11 mouse cellular contexts compared by ENCODE assay signal in the genomic region with DNA sequence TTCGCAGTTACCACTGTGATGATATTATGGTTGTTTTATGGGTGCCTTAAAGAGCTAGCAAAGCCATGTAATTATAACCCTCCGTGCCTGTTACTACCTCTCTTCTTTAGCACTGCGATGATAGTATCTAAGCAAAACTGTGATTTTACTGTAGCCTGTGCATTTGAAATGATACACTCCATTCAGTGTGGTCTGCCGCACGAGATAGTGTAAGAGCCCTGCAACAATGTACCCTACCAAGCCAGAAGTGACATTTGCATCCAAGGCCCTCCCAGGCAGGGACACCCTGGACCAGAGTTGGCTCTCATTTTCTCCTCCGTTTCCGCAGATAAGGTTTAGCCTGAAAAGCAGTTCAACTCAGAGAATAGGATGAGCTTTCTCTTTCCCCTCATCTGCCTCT. TPM values are rescaled to one million over a fixed set of nuclear protein-coding genes. Genes with fewer than 3 reads are reported as not detected.
DNase-seq lines count a peak whose midpoint lies in the region; ATAC-seq and TF ChIP-seq lines count a peak whose summit lies in the region.
"Had no signal": no experiment of that assay in that cellular context is flagged by ENCODE, and none has a peak within 500 bp of the region (broad histone marks: within the 10 kb centered on the region; RNA-seq: fewer than 3 reads in every experiment).

No protein-coding gene starts in this region.

- H3K36me3 ChIP-seq in heart, embryonic 11.5 days (ENCODE audit: control insufficient read depth, insufficient read depth, low read length): no peaks in the 10 kb centered on the region
- H3K36me3 ChIP-seq in midbrain, embryonic 10.5 days: no peaks in the 10 kb centered on the region
- H3K36me3 ChIP-seq in midbrain, embryonic 14.5 days (ENCODE audit: control insufficient read depth, insufficient read depth, low read length): no peaks in the 10 kb centered on the region
- H3K36me3 ChIP-seq in forebrain, postnatal 0 days (ENCODE audit: insufficient read depth): no peaks in the 10 kb centered on the region
- no peaks in the 10 kb centered on the region for H3K36me3 ChIP-seq in limb, embryonic 14.5 days (ENCODE audit: control insufficient read depth, insufficient read depth, low read length)
- no peaks in the 10 kb centered on the region for H3K36me3 ChIP-seq in intestine, embryonic 16.5 days (ENCODE audit: control insufficient read depth, insufficient read depth, low read length)
- H3K36me3 ChIP-seq: liver, embryonic 15.5 days had no signal

- no peak overlapping the region for H3K27ac ChIP-seq in heart, embryonic 11.5 days (ENCODE audit: low read depth, low read length)
- H3K27ac ChIP-seq in midbrain, embryonic 10.5 days (replicated peaks): no peak overlapping the region
- H3K27ac ChIP-seq in midbrain, embryonic 14.5 days (replicated peaks; ENCODE audit: low read depth, low read length): no peak overlapping the region
- no peak overlapping the region for H3K27ac ChIP-seq in forebrain, postnatal 0 days (ENCODE audit: low read depth, low read length)
- no peak overlapping the region for H3K27ac ChIP-seq in limb, embryonic 14.5 days (replicated peaks; ENCODE audit: low read depth, low read length)
- H3K27ac ChIP-seq in intestine, embryonic 16.5 days (ENCODE audit: low read length): no peak overlapping the region
- H3K27ac ChIP-seq: liver, embryonic 15.5 days had no signal

- 0 out of 2 replicates have a peak, but pooled peaks cover 5% of the 10 kb centered on the region for H3K4me1 ChIP-seq in heart, embryonic 11.5 days (ENCODE audit: control insufficient read depth, insufficient read depth, low read length)
- peaks cover 13% of the 10 kb centered on the region for H3K4me1 ChIP-seq in midbrain, embryonic 10.5 days
- 0 out of 2 replicates have a peak, but pooled peaks cover 8% of the 10 kb centered on the region for H3K4me1 ChIP-seq in midbrain, embryonic 14.5 days (ENCODE audit: control insufficient read depth, insufficient read depth, low read length)
- H3K4me1 ChIP-seq in forebrain, postnatal 0 days (ENCODE audit: insufficient read depth): peaks cover 6% of the 10 kb centered on the region; the same call in 1 of the 2 replicates
- no peaks in the 10 kb centered on the region for H3K4me1 ChIP-seq in limb, embryonic 14.5 days (ENCODE audit: control insufficient read depth, insufficient read depth, low read length)
- peaks cover 9% of the 10 kb centered on the region for H3K4me1 ChIP-seq in intestine, embryonic 16.5 days (ENCODE audit: control insufficient read depth, insufficient read depth, low read length)
- H3K4me1 ChIP-seq: liver, embryonic 15.5 days had no signal

- H3K9me3 ChIP-seq in heart, embryonic 11.5 days (replicated peaks; ENCODE audit: control insufficient read depth, low read length): no peaks in the 10 kb centered on the region
- no peaks in the 10 kb centered on the region for H3K9me3 ChIP-seq in midbrain, embryonic 10.5 days (replicated peaks)
- no peaks in the 10 kb centered on the region for H3K9me3 ChIP-seq in midbrain, embryonic 14.5 days (ENCODE audit: control insufficient read depth, low read length)
- H3K9me3 ChIP-seq in forebrain, postnatal 0 days (ENCODE audit: low read length): no peaks in the 10 kb centered on the region
- H3K9me3 ChIP-seq in limb, embryonic 14.5 days (ENCODE audit: control insufficient read depth, low read length): no peaks in the 10 kb centered on the region
- no peaks in the 10 kb centered on the region for H3K9me3 ChIP-seq in intestine, embryonic 16.5 days (ENCODE audit: control insufficient read depth, low read length)
- H3K9me3 ChIP-seq: liver, embryonic 15.5 days had no signal

- H3K4me2 ChIP-seq in heart, embryonic 11.5 days: peak overlapping the region; percentile 89
- no peak overlapping the region for H3K4me2 ChIP-seq in midbrain, embryonic 14.5 days (ENCODE audit: low read length)
- peak overlapping the region; percentile 57; the same call in 1 of the 2 replicates for H3K4me2 ChIP-seq in forebrain, postnatal 0 days (ENCODE audit: low read depth)
- H3K4me2 ChIP-seq in limb, embryonic 14.5 days (replicated peaks; ENCODE audit: low read depth, low read length, severe bottlenecking): no peak overlapping the region
- no peak overlapping the region for H3K4me2 ChIP-seq in intestine, embryonic 16.5 days (ENCODE audit: low read depth, low read length)
- H3K4me2 ChIP-seq: liver, embryonic 15.5 days had no signal

- WGBS in heart, embryonic 11.5 days (ENCODE audit: insufficient replicate concordance): 70% methylated on average over 7 of the region's 7 CpGs
- WGBS in midbrain, embryonic 10.5 days: 74% methylated on average over 7 of the region's 7 CpGs
- WGBS in midbrain, embryonic 14.5 days: 73% methylated on average over 7 of the region's 7 CpGs
- 74% methylated on average over 7 of the region's 7 CpGs for WGBS in forebrain, postnatal 0 days
- WGBS in limb, embryonic 14.5 days: 78% methylated on average over 7 of the region's 7 CpGs
- 75% methylated on average over 7 of the region's 7 CpGs for WGBS in intestine, embryonic 16.5 days

- ATAC-seq in heart, embryonic 11.5 days (replicated peaks; ENCODE audit: insufficient number of reproducible peaks, low FRiP score, low TSS enrichment): no peak
- no peak for ATAC-seq in midbrain, embryonic 14.5 days (ENCODE audit: low FRiP score, low TSS enrichment)
- ATAC-seq in forebrain, postnatal 0 days: no peak
- no peak for ATAC-seq in limb, embryonic 14.5 days (ENCODE audit: low FRiP score, low read depth)
- no peak for ATAC-seq in intestine, embryonic 16.5 days
- ATAC-seq: inflammation-experienced regulatory T-cells, adult 6 months had no signal

- TF ChIP-seq POLR2A in limb, embryonic 14.5 days (IDR thresholded peaks at IDR 0.05; ENCODE audit: borderline replicate concordance, extremely low read depth, insufficient read depth, insufficient read length): no peak

- no peak for DNase-seq in heart, postnatal 4 days
- no peak for DNase-seq in midbrain, embryonic 10.5 days (ENCODE audit: low spot score)
- DNase-seq in midbrain, embryonic 14.5 days: no peak
- no peak for DNase-seq in forebrain, postnatal 0 days
- DNase-seq in limb, embryonic 14.5 days (ENCODE audit: low spot score): no peak
- DNase-seq in layer of hippocampus, postnatal 14 days (ENCODE audit: low spot score in 2 of 2): no peak
- DNase-seq: cerebellum, adult 11 months had no signal

- no peak overlapping the region for H3K4me3 ChIP-seq in heart, embryonic 11.5 days (ENCODE audit: low read depth, low read length)
- peak overlapping the region; percentile 55 for H3K4me3 ChIP-seq in midbrain, embryonic 10.5 days
- H3K4me3 ChIP-seq in midbrain, embryonic 14.5 days (replicated peaks; ENCODE audit: low read depth, low read length): no peak overlapping the region
- no peak overlapping the region for H3K4me3 ChIP-seq in forebrain, postnatal 0 days (ENCODE audit: low read depth, low read length)
- H3K4me3 ChIP-seq in limb, embryonic 14.5 days (replicated peaks; ENCODE audit: low read length): no peak overlapping the region
- H3K4me3 ChIP-seq in intestine, embryonic 16.5 days (ENCODE audit: low read length): no peak overlapping the region
- H3K4me3 ChIP-seq: liver, embryonic 15.5 days had no signal

- no peak overlapping the region for H3K9ac ChIP-seq in heart, embryonic 11.5 days (ENCODE audit: low read depth, low read length)
- no peak overlapping the region for H3K9ac ChIP-seq in midbrain, embryonic 14.5 days (replicated peaks; ENCODE audit: low read length)
- H3K9ac ChIP-seq in forebrain, postnatal 0 days: no peak overlapping the region
- H3K9ac ChIP-seq in limb, embryonic 14.5 days (ENCODE audit: low read depth, low read length, severe bottlenecking): peak overlapping the region; percentile 46; the same call in 1 of the 2 replicates
- no peak overlapping the region for H3K9ac ChIP-seq in intestine, embryonic 16.5 days (ENCODE audit: low read depth, low read length)
- H3K9ac ChIP-seq: liver, embryonic 15.5 days had no signal

- peaks cover 27% of the 10 kb centered on the region for H3K27me3 ChIP-seq in heart, embryonic 11.5 days (ENCODE audit: control insufficient read depth, insufficient read depth, low read length)
- peaks cover 39% of the 10 kb centered on the region for H3K27me3 ChIP-seq in midbrain, embryonic 10.5 days (ENCODE audit: low read depth, poor library complexity, severe bottlenecking)
- H3K27me3 ChIP-seq in midbrain, embryonic 14.5 days (ENCODE audit: control insufficient read depth, insufficient read depth, low read length): peaks cover 13% of the 10 kb centered on the region
- H3K27me3 ChIP-seq in forebrain, postnatal 0 days (ENCODE audit: insufficient read depth, low read length): no peaks in the 10 kb centered on the region; the same call in 1 of the 2 replicates
- peaks cover 23% of the 10 kb centered on the region for H3K27me3 ChIP-seq in limb, embryonic 14.5 days (ENCODE audit: control insufficient read depth, insufficient read depth, low read length)
- H3K27me3 ChIP-seq in intestine, embryonic 16.5 days (replicated peaks; ENCODE audit: control insufficient read depth, insufficient read depth, low read length): peaks cover 8% of the 10 kb centered on the region; the same call in 1 of the 2 replicates

- TF ChIP-seq CTCF in forebrain, postnatal 0 days (IDR thresholded peaks at IDR 0.05; ENCODE audit: low read depth): no peak

RNA-seq across cellular contexts. Expression of a gene that starts 0.7 kb away (rescaled TPM):
- 0.31 and 0.38 TPM in 2 replicates for polyA plus RNA-seq in heart, embryonic 11.5 days (2014; fragmentation: Nextera tagmentation; extraction: Ambion mirVana)
- 1 to 10 TPM; 4.1 to 5.0 TPM for total RNA-seq in heart, postnatal 4 days (2021)
- polyA plus RNA-seq in midbrain, embryonic 10.5 days (2016; fragmentation: Nextera tagmentation; extraction: Ambion mirVana): 0.05 and 0.06 TPM in 2 replicates
- polyA plus RNA-seq in midbrain, embryonic 14.5 days (2014; fragmentation: Nextera tagmentation; extraction: Ambion mirVana): 0.07 TPM in 2 replicates
- total RNA-seq in forebrain, postnatal 0 days (2014; rRNA removed): 0.29 and 0.38 TPM in 2 replicates
- 0.14 and 0.22 TPM in 2 replicates for polyA plus RNA-seq in forebrain, postnatal 0 days (2015; fragmentation: Nextera tagmentation; extraction: Ambion mirVana)
- polyA plus RNA-seq in limb, embryonic 14.5 days (2012; rRNA removed): 0.14 and 0.15 TPM in 2 replicates
- 0.07 and 0.18 TPM in 2 replicates for polyA plus RNA-seq in limb, embryonic 14.5 days (2014; fragmentation: Nextera tagmentation; extraction: Ambion mirVana)
- 0.05 and 0.20 TPM in 2 replicates for polyA plus RNA-seq in intestine, embryonic 16.5 days (2015; fragmentation: Nextera tagmentation; extraction: Ambion mirVana)
- total RNA-seq in layer of hippocampus, postnatal 14 days (2021): 1 to 10 TPM in 1 of 2 experiments, under 1 TPM in 1; 0.74 to 1.5 TPM

RNA-seq across cellular contexts. Expression of a gene that starts 0.7 kb away (rescaled TPM):
- polyA plus RNA-seq in heart, embryonic 11.5 days (2014; fragmentation: Nextera tagmentation; extraction: Ambion mirVana): 0.32 and 0.54 TPM in 2 replicates
- total RNA-seq in heart, postnatal 4 days (2021): 1 to 10 TPM; 1.6 to 2.6 TPM
- 0.07 and 0.10 TPM in 2 replicates for polyA plus RNA-seq in midbrain, embryonic 10.5 days (2016; fragmentation: Nextera tagmentation; extraction: Ambion mirVana)
- polyA plus RNA-seq in midbrain, embryonic 14.5 days (2014; fragmentation: Nextera tagmentation; extraction: Ambion mirVana): 0.08 and 0.14 TPM in 2 replicates
- 0.57 and 0.69 TPM in 2 replicates for total RNA-seq in forebrain, postnatal 0 days (2014; rRNA removed)
- 0.16 and 0.27 TPM in 2 replicates for polyA plus RNA-seq in forebrain, postnatal 0 days (2015; fragmentation: Nextera tagmentation; extraction: Ambion mirVana)
- polyA plus RNA-seq in limb, embryonic 14.5 days (2012; rRNA removed): 0.04 and 0.06 TPM in 2 replicates
- polyA plus RNA-seq in limb, embryonic 14.5 days (2014; fragmentation: Nextera tagmentation; extraction: Ambion mirVana): 0.03 TPM in 1 of 2 replicates, not detected in the other
- 0.16 and 0.21 TPM in 2 replicates for polyA plus RNA-seq in intestine, embryonic 16.5 days (2015; fragmentation: Nextera tagmentation; extraction: Ambion mirVana)
- total RNA-seq in layer of hippocampus, postnatal 14 days (2021): 1 to 10 TPM in 1 of 2 experiments, under 1 TPM in 1; 0.38 to 1.2 TPM

Comparison
In these comparisons a context has a peak if more than half of its experiments do, and no peak if none do; other contexts are left out.
1. H3K4me2 ChIP-seq: peak in heart, embryonic 11.5 days (single experiment) and forebrain, postnatal 0 days (single experiment); none in midbrain, embryonic 14.5 days (single experiment), limb, embryonic 14.5 days (single experiment) and intestine, embryonic 16.5 days (single experiment).